Mouse (Mus musculus) left cerebral cortex, adult 8-10 months (tissue): ENCODE results near the gene Cd3g. TPM values are rescaled to one million over a fixed set of nuclear protein-coding genes. Genes with fewer than 3 reads are reported as not detected.

Experiments used
- DNase-seq, 2 experiments: peaks; one replicate each; pipeline ENCODE4 v3.0.0; 2022; ENCODE audit warnings: low spot score in 2 of 2
- total RNA-seq, 4 experiments: library from RNA; stranded (reverse); gene quantifications; 2 replicates each; pipeline ENCODE4 v1.2.4; 2022

The Cd3g gene
- total RNA-seq, 4 experiments from 2014 or later: not detected

DNA sequence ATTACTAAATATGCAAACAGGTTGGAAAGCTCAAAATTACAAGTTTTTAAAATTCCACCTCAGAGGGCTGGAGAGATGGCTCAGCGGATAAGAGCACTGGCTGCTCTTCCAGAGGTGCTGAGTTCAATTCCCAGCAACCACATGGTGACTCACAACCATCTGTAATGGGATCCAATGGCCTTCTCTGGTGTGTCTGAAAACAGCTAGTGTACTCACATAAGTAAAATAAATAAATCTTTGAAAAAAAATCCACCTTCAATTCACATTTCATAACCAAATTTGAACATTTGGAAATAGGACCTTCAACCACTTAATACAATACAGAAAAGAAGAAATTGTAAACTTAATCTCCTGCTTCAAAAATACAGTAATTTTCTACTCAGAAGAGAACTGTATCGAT lies 60.6 kb downstream of the Cd3g start:
- DNase-seq: no peak

Other genes starting within 250 kb of the Cd3g start
- gene Phldb1, start 245.2 kb downstream of the Cd3g start, total RNA-seq: 10 to 100 TPM; 82.9 to 91.9 (median 86.3) TPM
- gene Arcn1, start 212.6 kb downstream of the Cd3g start, total RNA-seq: 100 to 1,000 TPM in 1 of 4 experiments, 10 to 100 TPM in 3; 96.2 to 117 (median 98.0) TPM
- 10 to 100 TPM; 60.2 to 78.5 (median 70.8) TPM for gene Ift46, start 212.5 kb downstream of the Cd3g start, total RNA-seq
- 10 to 100 TPM; 44.8 to 61.5 (median 58.2) TPM for gene Tmem25, start 181.1 kb downstream of the Cd3g start, total RNA-seq
- 1 to 10 TPM in 3 of 4 experiments, under 1 TPM in 1; 0.42 to 1.4 (median 1.2) TPM for gene Ttc36, start 177.4 kb downstream of the Cd3g start, total RNA-seq
- gene Kmt2a, start 99.1 kb downstream of the Cd3g start, total RNA-seq: 100 to 1,000 TPM in 1 of 4 experiments, 10 to 100 TPM in 3; 64.3 to 102 (median 73.5) TPM
- gene Atp5l, start 59.7 kb downstream of the Cd3g start, total RNA-seq: 100 to 1,000 TPM; 275 to 372 (median 321) TPM
- gene Ube4a, start 14.8 kb downstream of the Cd3g start, total RNA-seq: 10 to 100 TPM; 62.3 to 70.2 (median 68.5) TPM
- not detected for gene Cd3d, start 1.4 kb upstream of the Cd3g start, total RNA-seq
- gene Cd3e, start 29.2 kb upstream of the Cd3g start, total RNA-seq: under 1 TPM in 1 of 4 experiments, not detected in 3; 0.19 TPM
- gene Mpzl2, start 59.4 kb upstream of the Cd3g start, total RNA-seq: 1 to 10 TPM; 1.4 to 1.8 (median 1.6) TPM
- 1 to 10 TPM; 4.0 to 5.7 (median 5.0) TPM for gene Mpzl3, start 74.8 kb upstream of the Cd3g start, total RNA-seq
- gene Jaml, start 98.8 kb upstream of the Cd3g start, total RNA-seq: 1 to 10 TPM in 2 of 4 experiments, under 1 TPM in 1, not detected in 1; 0.74 to 1.5 (median 1.4) TPM
- 100 to 1,000 TPM; 265 to 287 (median 277) TPM for gene Scn2b, start 137.4 kb upstream of the Cd3g start, total RNA-seq
- gene Scn4b, start 158.0 kb upstream of the Cd3g start, total RNA-seq: 100 to 1,000 TPM; 160 to 218 (median 183) TPM
- 1 to 10 TPM; 1.6 to 1.9 (median 1.7) TPM for gene BC049352, start 201.6 kb upstream of the Cd3g start, total RNA-seq
- under 1 TPM in 3 of 4 experiments, not detected in 1; 0.16 to 0.66 (median 0.30) TPM for gene Tmprss4, start 223.7 kb upstream of the Cd3g start, total RNA-seq